Mouse (Mus musculus) 3134 (cell line): ENCODE measurements around the gene Lins1.

ENCODE experiments used
- DNase-seq: peaks from one replicate; pipeline ENCODE4 v3.0.0-alpha.2; 2011; ENCODE audit warnings: low spot score; ENCODE audit not compliant: insufficient read length; ENCODE audit errors: extremely low read depth

The Lins1 gene

GRCm38 (mm10) chr7:66728072-66728471 is 38.4 kb downstream of the Lins1 start:
- no peak for DNase-seq

- no peak for DNase-seq
Measured at GRCm38 (mm10) chr7:66729232-66729631, 39.5 kb downstream of the Lins1 start.

- DNase-seq: no peak
Measured at GRCm38 (mm10) chr7:66733431-66733830, 43.7 kb downstream of the Lins1 start.

GRCm38 (mm10) chr7:66733882-66734281 is 44.2 kb downstream of the Lins1 start:
- DNase-seq: no peak

GRCm38 (mm10) chr7:66734466-66734865 is 44.8 kb downstream of the Lins1 start:
- DNase-seq: no peak

- no peak for DNase-seq
Measured at GRCm38 (mm10) chr7:66734993-66735392, 45.3 kb downstream of the Lins1 start.

GRCm38 (mm10) chr7:66737418-66737817 is 47.7 kb downstream of the Lins1 start:
- DNase-seq: no peak

- DNase-seq: no peak
Measured at GRCm38 (mm10) chr7:66741008-66741407, 51.3 kb downstream of the Lins1 start.

GRCm38 (mm10) chr7:66741412-66741811 is 51.7 kb downstream of the Lins1 start:
- no peak for DNase-seq

GRCm38 (mm10) chr7:66743377-66743781 is 53.7 kb downstream of the Lins1 start, which contains the start of gene Cers3:
Cers3 (plus strand) TSS chr7:66743504.
- DNase-seq: no peak

- peak; percentile 42 for DNase-seq
Measured at GRCm38 (mm10) chr7:66746972-66747371, 57.3 kb downstream of the Lins1 start.

GRCm38 (mm10) chr7:66749998-66750397 is 60.3 kb downstream of the Lins1 start:
- DNase-seq: no peak

- DNase-seq: no peak
Measured at GRCm38 (mm10) chr7:66753816-66754215, 64.1 kb downstream of the Lins1 start.

GRCm38 (mm10) chr7:66755611-66756010 is 65.9 kb downstream of the Lins1 start:
- DNase-seq: no peak
